Mouse (Mus musculus) hindbrain, embryonic 10.5 days (tissue): ENCODE data around the gene Col7a1. TPM values are rescaled to one million over a fixed set of nuclear protein-coding genes. Genes with fewer than 3 reads are reported as not detected.
A peak's percentile ranks its signal among the peaks of the same experiment; 100 is the strongest.

ENCODE experiments used
- DNase-seq: peaks from one replicate; pipeline ENCODE4 v3.0.0-alpha.2; 2017; ENCODE audit warnings: low spot score
- H3K27ac ChIP-seq: fragments of 300-500 bp; sonication (generic); 2 replicates; pipeline ENCODE4 v1.5.1; 2016; ENCODE audit warnings: mild to moderate bottlenecking, moderate library complexity
- H3K27me3 ChIP-seq: fragments of 300-500 bp; sonication (generic); 2 replicates; pipeline ENCODE4 v1.6.1; 2016; ENCODE audit warnings: mild to moderate bottlenecking; ENCODE audit not compliant: poor library complexity, insufficient read depth, severe bottlenecking
- H3K36me3 ChIP-seq: fragments of 300-500 bp; sonication (generic); 2 replicates; pipeline ENCODE4 v1.6.1; 2016; ENCODE audit warnings: mild to moderate bottlenecking, moderate library complexity
- H3K4me1 ChIP-seq: fragments of 300-500 bp; sonication (generic); replicated peaks from 2 replicates; pipeline ENCODE4 v1.6.1; 2016; ENCODE audit warnings: mild to moderate bottlenecking
- H3K4me3 ChIP-seq: fragments of 300-500 bp; sonication (generic); 2 replicates; pipeline ENCODE4 v1.5.1; 2016; ENCODE audit warnings: mild to moderate bottlenecking, moderate library complexity
- H3K9me3 ChIP-seq: fragments of 300-500 bp; sonication (generic); 2 replicates; pipeline ENCODE4 v1.6.1; 2016; ENCODE audit warnings: mild to moderate bottlenecking, moderate library complexity
- WGBS: fragments of 180-500 bp; shearing (Covaris S2); methylation state at CpG from one replicate; pipeline ENCODE4 v1.1.7; 2016; 5-methylcytosine and 5-hydroxymethylcytosine counted together
- polyA plus RNA-seq: library from polyadenylated mRNA; unstranded; fragments of >200 nt; fragmentation: Nextera tagmentation; extraction: Ambion mirVana; gene quantifications from 2 replicates; pipeline ENCODE4 v1.2.1, GENCODE M21; 2016

Gene Col7a1
- 1.2 and 3.3 TPM in 2 replicates for polyA plus RNA-seq

- Histone ChIP-seq H3K4me3 (peak within 1 kb of the TSS; percentile 37), H3K27me3 (peaks cover 30% of the 10 kb centered on the region), H3K9me3 (no peaks in the 10 kb centered on the region), H3K27ac (no peak within 1 kb of the TSS), H3K4me1 (peaks cover 34% of the 10 kb centered on the region), H3K36me3 (peaks cover 33% of the 10 kb centered on the region)
- DNase-seq, result no peak
- 10% methylated on average over 15 of the region's 15 CpGs for WGBS
Measured at GRCm38 (mm10) chr9:108953081-108953636, at the start of gene Col7a1. Gene Col7a1 (plus strand): TSS chr9:108953586.

DNA sequence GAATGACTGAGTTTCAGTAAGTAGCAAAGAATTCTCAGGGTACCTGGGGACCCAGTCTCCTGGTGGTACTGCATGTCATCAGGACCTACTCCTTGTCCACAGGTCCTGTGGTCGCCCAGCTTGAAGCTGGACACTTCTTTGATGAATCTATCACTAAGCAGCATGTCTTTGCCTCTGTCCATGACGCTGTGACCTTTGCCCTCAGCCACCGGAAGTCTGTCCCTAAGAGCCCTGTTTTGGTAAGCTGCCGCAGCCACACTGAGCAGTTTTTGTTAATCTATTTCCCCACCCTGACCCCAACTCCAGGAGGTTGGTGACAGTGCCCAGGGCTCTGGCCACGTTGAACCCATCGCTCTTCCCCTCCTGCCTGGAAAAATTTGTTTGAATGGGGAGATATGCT is 41.1 kb upstream of the Col7a1 start:
- no peak overlapping the region for H3K27ac ChIP-seq
- 53% methylated on average over 6 of the region's 6 CpGs for WGBS
- no peaks in the 10 kb centered on the region for H3K36me3 ChIP-seq
- no peak overlapping the region for H3K4me3 ChIP-seq
- H3K9me3 ChIP-seq, result no peaks in the 10 kb centered on the region
- H3K27me3 ChIP-seq, result no peaks in the 10 kb centered on the region
- DNase-seq, result no peak
- peaks cover 8% of the 10 kb centered on the region for H3K4me1 ChIP-seq

DNA sequence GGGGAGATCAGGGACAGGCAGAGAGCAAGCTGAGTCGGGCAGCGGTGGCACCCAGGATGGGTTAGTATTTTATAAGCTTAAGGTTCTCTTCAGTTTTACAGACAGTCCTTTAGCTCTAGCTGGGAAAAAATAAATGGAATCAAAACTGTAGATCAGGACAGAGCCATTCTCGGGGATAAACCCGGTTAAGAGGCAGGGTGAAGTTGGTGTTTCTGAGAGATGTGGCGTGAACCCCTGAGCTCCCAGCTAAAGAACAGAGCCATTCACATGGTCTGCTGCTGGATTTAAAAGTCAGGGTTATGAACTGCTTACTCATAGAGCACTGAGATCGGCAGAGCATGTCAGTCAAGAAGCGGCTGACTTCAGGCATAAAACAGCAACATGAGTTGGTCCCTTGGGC is 40.2 kb upstream of the Col7a1 start:
- Histone ChIP-seq H3K9me3 (no peaks in the 10 kb centered on the region), H3K4me1 (peaks cover 8% of the 10 kb centered on the region), H3K27ac (no peak overlapping the region), H3K4me3 (no peak overlapping the region), H3K36me3 (no peaks in the 10 kb centered on the region), H3K27me3 (no peaks in the 10 kb centered on the region)
- DNase-seq, result no peak
- 87% methylated on average over 7 of the region's 7 CpGs for whole genome bisulfite sequencing

DNA sequence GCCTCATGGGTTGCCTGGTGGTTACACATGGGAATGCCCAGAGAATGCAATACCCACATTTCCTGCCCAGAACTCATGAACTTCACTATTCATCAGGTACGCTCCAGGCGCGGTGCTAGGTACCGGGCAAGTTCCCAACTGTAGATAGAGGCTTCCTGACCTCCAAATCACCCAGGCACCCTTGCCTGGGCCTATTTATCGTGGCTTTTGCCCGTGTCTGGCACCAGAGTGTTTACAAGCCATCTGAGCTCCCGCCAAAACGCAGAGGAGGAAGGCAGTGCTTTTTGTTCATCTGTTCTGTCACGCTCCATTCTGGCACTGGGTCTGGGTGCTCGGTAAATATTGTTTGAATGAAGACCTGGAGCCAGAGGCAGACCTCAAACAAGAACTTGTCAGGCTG is 39.8 kb upstream of the Col7a1 start:
- H3K27ac ChIP-seq, result no peak overlapping the region
- H3K36me3 ChIP-seq, result no peaks in the 10 kb centered on the region
- 86% methylated on average over 10 of the region's 10 CpGs for WGBS
- DNase-seq, result no peak
- H3K4me3 ChIP-seq, result no peak overlapping the region
- no peaks in the 10 kb centered on the region for H3K27me3 ChIP-seq
- H3K4me1 ChIP-seq, result peaks cover 8% of the 10 kb centered on the region
- no peaks in the 10 kb centered on the region for H3K9me3 ChIP-seq

- Histone ChIP-seq H3K4me1 (peaks cover 8% of the 10 kb centered on the region), H3K27ac (no peak within 1 kb of the TSS), H3K36me3 (no peaks in the 10 kb centered on the region), H3K4me3 (no peak within 1 kb of the TSS), H3K9me3 (no peaks in the 10 kb centered on the region), H3K27me3 (no peaks in the 10 kb centered on the region)
- WGBS, result 81% methylated on average over 6 of the region's 6 CpGs
- DNase-seq, result no peak
Measured at GRCm38 (mm10) chr9:108914491-108914890, 38.9 kb upstream of the Col7a1 start, which contains the start of gene Tmem89. Gene Tmem89 (plus strand): TSS chr9:108914619.

- 79% methylated on average over 8 of the region's 8 CpGs for WGBS
- DNase-seq, result no peak
- Histone ChIP-seq H3K4me1 (no peaks in the 10 kb centered on the region), H3K9me3 (no peaks in the 10 kb centered on the region), H3K27me3 (no peaks in the 10 kb centered on the region), H3K36me3 (no peaks in the 10 kb centered on the region), H3K27ac (no peak overlapping the region), H3K4me3 (no peak overlapping the region)
Measured at GRCm38 (mm10) chr9:108925897-108926296, 27.5 kb upstream of the Col7a1 start.

- no peaks in the 10 kb centered on the region for H3K9me3 ChIP-seq
- no peaks in the 10 kb centered on the region for H3K36me3 ChIP-seq
- WGBS, result 86% methylated on average over 3 of the region's 3 CpGs
- no peak overlapping the region for H3K4me3 ChIP-seq
- no peak overlapping the region for H3K27ac ChIP-seq
- H3K4me1 ChIP-seq, result no peaks in the 10 kb centered on the region
- DNase-seq, result no peak
- no peaks in the 10 kb centered on the region for H3K27me3 ChIP-seq
Measured at GRCm38 (mm10) chr9:108928424-108928823, 25.0 kb upstream of the Col7a1 start.

- H3K27me3 ChIP-seq, result no peaks in the 10 kb centered on the region
- DNase-seq, result no peak
- H3K36me3 ChIP-seq, result peaks cover 30% of the 10 kb centered on the region
- peak overlapping the region; percentile 91; the same call in 1 of the 2 replicates for H3K27ac ChIP-seq
- WGBS, result 21% methylated on average over 3 of the region's 3 CpGs
- peak overlapping the region; percentile 98 for H3K4me3 ChIP-seq
- H3K4me1 ChIP-seq, result peaks cover 10% of the 10 kb centered on the region
- H3K9me3 ChIP-seq, result no peaks in the 10 kb centered on the region
Measured at GRCm38 (mm10) chr9:108935991-108936390, 17.4 kb upstream of the Col7a1 start.

DNA sequence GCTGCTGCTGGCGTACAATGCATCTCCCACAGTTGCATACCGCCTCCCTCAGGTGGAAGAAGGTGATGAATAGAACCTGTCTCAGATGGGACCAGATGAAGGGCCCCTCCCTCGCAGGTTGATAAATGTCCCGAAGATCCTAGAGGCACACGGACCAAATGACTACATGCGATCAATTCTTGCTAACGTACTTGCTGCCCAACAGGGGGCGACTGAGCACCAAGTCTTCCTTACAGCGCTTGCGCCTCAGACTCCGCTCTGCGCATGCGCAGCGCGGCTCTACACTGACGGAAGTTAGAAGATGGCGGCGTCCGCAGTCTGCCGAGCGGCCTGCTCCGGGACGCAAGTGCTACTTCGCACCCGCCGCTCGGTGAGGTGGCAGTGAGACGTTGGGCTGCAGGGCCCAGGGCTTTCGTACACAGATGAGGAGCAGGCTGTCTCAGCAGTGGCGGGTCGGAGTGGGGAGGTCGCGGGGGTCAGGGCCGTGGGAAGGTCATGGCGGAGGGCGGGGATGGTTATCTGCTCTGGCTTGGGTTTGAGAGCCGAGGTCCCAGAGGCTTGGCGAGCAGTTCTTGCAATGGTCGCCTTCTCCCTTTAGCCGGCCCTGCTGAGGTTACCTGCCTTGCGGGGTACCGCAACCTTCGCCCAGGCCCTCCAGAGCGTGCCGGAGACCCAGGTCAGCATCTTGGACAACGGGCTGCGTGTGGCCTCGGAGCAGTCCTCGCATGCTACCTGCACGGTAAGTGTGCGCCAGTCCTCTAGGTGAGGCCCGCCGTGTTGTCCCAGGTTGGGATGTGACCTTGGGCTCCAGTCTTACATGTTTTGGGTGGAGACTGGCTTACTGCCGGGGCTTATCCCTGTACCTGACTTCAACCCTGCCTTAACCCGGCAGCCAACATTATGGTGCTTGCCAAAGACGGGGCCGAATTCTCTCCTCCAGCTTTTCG is 16.7 kb upstream of the Col7a1 start, which contains the start of gene Uqcrc1:
Uqcrc1 (plus strand) TSS at position 216 of the 947 bp plus-strand sequence.
- Histone ChIP-seq H3K36me3 (peaks cover 37% of the 10 kb centered on the region), H3K27me3 (no peaks in the 10 kb centered on the region), H3K9me3 (no peaks in the 10 kb centered on the region), H3K4me3 (peak within 1 kb of the TSS; percentile 98), H3K27ac (peak within 1 kb of the TSS; percentile 91), H3K4me1 (peaks cover 10% of the 10 kb centered on the region)
- WGBS, result under 1% methylated on average over 58 of the region's 58 CpGs
- DNase-seq, result peak; percentile 95

DNA sequence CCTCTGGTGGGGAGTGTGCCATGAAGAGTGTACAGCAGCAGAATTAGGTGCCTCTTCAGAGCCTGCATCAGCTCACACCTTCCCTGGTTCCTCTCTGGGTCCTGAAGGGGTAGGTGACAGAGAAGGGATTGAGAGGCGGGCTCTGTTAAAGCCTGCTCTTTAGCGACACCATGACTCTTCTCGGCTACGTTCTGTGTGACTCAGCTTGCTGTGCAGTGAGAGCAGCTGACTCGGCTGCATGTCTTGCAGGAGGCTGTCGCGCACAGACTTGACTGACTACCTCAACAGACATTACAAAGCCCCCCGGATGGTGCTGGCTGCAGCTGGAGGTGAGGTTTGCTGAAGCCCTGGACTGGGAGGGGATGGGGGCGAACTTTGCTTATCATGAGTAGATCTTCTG is 8.3 kb upstream of the Col7a1 start:
- WGBS, result 79% methylated on average over 9 of the region's 9 CpGs
- peaks cover 98% of the 10 kb centered on the region for H3K36me3 ChIP-seq

GRCm38 (mm10) chr9:108945608-108946007 is 7.8 kb upstream of the Col7a1 start:
- H3K27me3 ChIP-seq, result no peaks in the 10 kb centered on the region
- WGBS, result 88% methylated on average over 5 of the region's 5 CpGs
- no peak overlapping the region for H3K27ac ChIP-seq
- peaks cover 98% of the 10 kb centered on the region for H3K36me3 ChIP-seq
- no peaks in the 10 kb centered on the region for H3K9me3 ChIP-seq
- DNase-seq, result no peak
- no peak overlapping the region for H3K4me3 ChIP-seq
- H3K4me1 ChIP-seq, result peaks cover 9% of the 10 kb centered on the region; the same call in 1 of the 2 replicates

More for the DNA sequence above, 8.3 kb upstream of the Col7a1 start:
- no peaks in the 10 kb centered on the region for H3K27me3 ChIP-seq
- H3K4me1 ChIP-seq, result peaks cover 8% of the 10 kb centered on the region; the same call in 1 of the 2 replicates
- H3K27ac ChIP-seq, result no peak overlapping the region
- H3K4me3 ChIP-seq, result no peak overlapping the region
- DNase-seq, result no peak
- no peaks in the 10 kb centered on the region for H3K9me3 ChIP-seq

DNA sequence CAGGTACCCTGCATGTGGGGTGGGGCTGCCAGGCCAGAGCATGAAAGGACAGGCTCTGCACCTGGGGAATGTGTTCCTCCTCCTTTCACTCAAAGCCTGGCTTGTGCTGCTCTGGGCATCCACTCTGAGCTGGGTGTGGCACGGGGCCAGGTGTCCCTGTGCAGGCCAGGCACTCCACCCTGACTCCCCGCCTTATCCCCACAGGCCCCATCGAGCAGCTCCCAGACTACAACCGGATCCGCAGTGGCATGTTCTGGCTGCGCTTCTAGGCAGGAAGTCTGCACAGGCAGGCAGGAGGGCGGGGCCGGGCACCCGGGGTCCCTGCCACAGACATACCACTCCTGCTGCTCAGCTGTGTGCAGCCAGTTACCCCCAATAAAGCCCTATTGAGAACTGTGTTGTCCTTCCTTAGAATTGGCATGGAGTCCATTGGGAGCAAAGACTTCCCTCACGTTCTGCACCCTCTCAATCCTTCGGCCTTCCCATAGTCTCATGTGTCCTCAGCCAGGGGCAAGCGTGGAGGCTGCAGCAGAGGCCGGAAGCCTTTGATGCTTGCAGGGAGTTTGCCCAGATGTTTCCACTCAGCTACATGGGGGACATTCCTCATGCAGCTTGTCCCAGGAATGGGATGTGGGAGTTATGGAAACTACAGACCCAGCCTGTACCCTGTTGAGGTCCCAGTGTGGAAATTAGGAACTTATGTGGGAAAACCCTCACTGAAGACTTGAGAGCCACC is 4.0 kb upstream of the Col7a1 start:
- H3K4me1 ChIP-seq, result peaks cover 28% of the 10 kb centered on the region
- H3K27me3 ChIP-seq, result peaks cover 23% of the 10 kb centered on the region
- H3K4me3 ChIP-seq, result no peak overlapping the region
- DNase-seq, result peak; percentile 48
- WGBS, result 76% methylated on average over 13 of the region's 13 CpGs
- H3K27ac ChIP-seq, result 0 out of 2 replicates have a peak overlapping the region, but pooled peaks have one; percentile 25
- H3K9me3 ChIP-seq, result no peaks in the 10 kb centered on the region
- H3K36me3 ChIP-seq, result peaks cover 70% of the 10 kb centered on the region
